ENCODE assay signal across 20 mouse cellular contexts in genomic region chr13:37454356-37454755, GRCm38 (mm10).
A peak's percentile ranks its signal among the peaks of the same experiment; 100 is the strongest.
DNase-seq lines count a peak whose midpoint lies in the region; ATAC-seq and TF ChIP-seq lines count a peak whose summit lies in the region.
"Had no signal": no experiment of that assay in that cellular context is flagged by ENCODE, and none has a peak within 500 bp of the region (broad histone marks: within the 10 kb centered on the region; RNA-seq: fewer than 3 reads in every experiment).

No protein-coding gene starts in this region.

- H3K4me3 ChIP-seq in heart, embryonic 13.5 days: no peak overlapping the region
- H3K4me3 ChIP-seq in lung, embryonic 16.5 days (ENCODE audit: low read length): no peak overlapping the region
- no peak overlapping the region for H3K4me3 ChIP-seq in stomach, postnatal 0 days (ENCODE audit: low read depth, low read length)
- H3K4me3 ChIP-seq: forebrain, embryonic 12.5 days; hindbrain, embryonic 15.5 days had no signal

- H3K36me3 ChIP-seq in heart, embryonic 13.5 days: no peaks in the 10 kb centered on the region
- no peaks in the 10 kb centered on the region for H3K36me3 ChIP-seq in lung, embryonic 16.5 days (ENCODE audit: control insufficient read depth, insufficient read depth, low read length)
- no peaks in the 10 kb centered on the region for H3K36me3 ChIP-seq in stomach, postnatal 0 days (ENCODE audit: control insufficient read depth, insufficient read depth, low read length)
- H3K36me3 ChIP-seq: forebrain, embryonic 12.5 days; hindbrain, embryonic 15.5 days had no signal

- H3K9me3 ChIP-seq in heart, embryonic 13.5 days: no peaks in the 10 kb centered on the region
- no peaks in the 10 kb centered on the region for H3K9me3 ChIP-seq in lung, embryonic 16.5 days (ENCODE audit: control insufficient read depth, low read length)
- no peaks in the 10 kb centered on the region for H3K9me3 ChIP-seq in stomach, postnatal 0 days (ENCODE audit: control insufficient read depth, low read length)
- H3K9me3 ChIP-seq: forebrain, embryonic 12.5 days; hindbrain, embryonic 15.5 days had no signal

- no peaks in the 10 kb centered on the region for H3K27me3 ChIP-seq in heart, embryonic 13.5 days (replicated peaks)
- no peaks in the 10 kb centered on the region for H3K27me3 ChIP-seq in lung, embryonic 16.5 days (ENCODE audit: control insufficient read depth, insufficient read depth, low read depth, low read length)
- no peaks in the 10 kb centered on the region for H3K27me3 ChIP-seq in stomach, postnatal 0 days (ENCODE audit: control insufficient read depth, insufficient read depth, low read length)
- H3K27me3 ChIP-seq: hindbrain, embryonic 15.5 days had no signal

- peaks cover 64% of the 10 kb centered on the region for H3K4me1 ChIP-seq in heart, embryonic 13.5 days
- peaks cover 67% of the 10 kb centered on the region for H3K4me1 ChIP-seq in lung, embryonic 16.5 days (replicated peaks; ENCODE audit: control insufficient read depth, insufficient read depth, low read length)
- H3K4me1 ChIP-seq in stomach, postnatal 0 days (replicated peaks; ENCODE audit: control insufficient read depth, insufficient read depth): peaks cover 12% of the 10 kb centered on the region; the same call in 1 of the 2 replicates

- no peak for TF ChIP-seq EP300 in stomach, postnatal 0 days (optimal IDR thresholded peaks at IDR 0.05)

- no peak overlapping the region for H3K9ac ChIP-seq in heart, embryonic 13.5 days
- H3K9ac ChIP-seq in lung, embryonic 16.5 days (ENCODE audit: low read length): 0 out of 2 replicates have a peak overlapping the region, but pooled peaks have one; percentile 8
- H3K9ac ChIP-seq in stomach, postnatal 0 days (ENCODE audit: low read length): no peak overlapping the region
- H3K9ac ChIP-seq: forebrain, embryonic 12.5 days; hindbrain, embryonic 15.5 days had no signal

- intact Hi-C loops in heart, postnatal 36 days (cut with DNase I): loop anchor here (5.0 kb wide), 3 partner anchors 58 to 583 kb away; partner anchors contain the start of genes Cage1 and Riok1

- 0 out of 2 replicates have a peak overlapping the region, but pooled peaks have one; percentile 24 for H3K27ac ChIP-seq in heart, embryonic 13.5 days (replicated peaks)
- H3K27ac ChIP-seq in lung, embryonic 16.5 days (ENCODE audit: low read length): peak overlapping the region; percentile 96
- H3K27ac ChIP-seq in stomach, postnatal 0 days (replicated peaks): peak overlapping the region; percentile 64
- H3K27ac ChIP-seq: forebrain, embryonic 12.5 days; hindbrain, embryonic 15.5 days had no signal

- 40% methylated on average over 6 of the region's 6 CpGs for WGBS in heart, embryonic 13.5 days
- WGBS in lung, embryonic 16.5 days: 47% methylated on average over 6 of the region's 6 CpGs
- 43% methylated on average over 6 of the region's 6 CpGs for WGBS in stomach, postnatal 0 days

- no peak for TF ChIP-seq CTCF in stomach, postnatal 0 days (IDR thresholded peaks at IDR 0.05; ENCODE audit: low read depth)

- no peak for ATAC-seq in heart, embryonic 13.5 days (ENCODE audit: extremely low read depth, insufficient number of reproducible peaks, low FRiP score, low TSS enrichment)
- ATAC-seq in lung, embryonic 16.5 days (ENCODE audit: low read depth): no peak
- ATAC-seq in stomach, postnatal 0 days (ENCODE audit: low FRiP score, low TSS enrichment): peak; percentile 21; the same call in 1 of the 2 replicates
- ATAC-seq: activated CD4-positive, CD25-positive, alpha-beta regulatory T cell, adult 4 months; CD4-positive, CD25-positive, alpha-beta regulatory T cell, adult 4 months had no signal

- no peak for DNase-seq in heart, postnatal 36 days
- DNase-seq in lung, postnatal 36 days: no peak
- DNase-seq in R1 (ENCODE audit: low read depth, low spot score): peak; percentile 33
- DNase-seq in stomach, postnatal 0 days (ENCODE audit: low spot score): no peak
- no peak for DNase-seq in cerebellum, postnatal 25 days
- DNase-seq: cerebellum, adult 9-11 months; gastrocnemius, postnatal 36 days; heart, postnatal 14 days; kidney, adult 8-10 months; kidney, postnatal 36 days; lung, postnatal 14 days; right cerebral cortex, adult 18-20 months; thymus, postnatal 14 days had no signal

- no peak overlapping the region for H3K4me2 ChIP-seq in heart, embryonic 13.5 days
- no peak overlapping the region for H3K4me2 ChIP-seq in lung, embryonic 16.5 days (ENCODE audit: low read depth, low read length)
- no peak overlapping the region for H3K4me2 ChIP-seq in stomach, postnatal 0 days (replicated peaks; ENCODE audit: low read depth)
- H3K4me2 ChIP-seq: forebrain, embryonic 12.5 days; hindbrain, embryonic 15.5 days; liver, embryonic 11.5 days had no signal

Comparison
In these comparisons a context has a peak if more than half of its experiments do, and no peak if none do; other contexts are left out.
1. H3K27ac ChIP-seq: peak in every context shown above with its lines; median percentile 96 in lung, embryonic 16.5 days; 64 in stomach, postnatal 0 days; 24 in heart, embryonic 13.5 days.